Mouse (Mus musculus) MEL (cell line): ENCODE measurements around the gene Atp13a3. TPM values are rescaled to one million over a fixed set of nuclear protein-coding genes. Genes with fewer than 3 reads are reported as not detected.

Experiments used
- DNase-seq: peaks from one replicate; pipeline ENCODE4 v3.0.0; 2011; ENCODE audit warnings: low read depth, low spot score
- H3K27ac ChIP-seq: 2 replicates; pipeline ENCODE4 v1.5.1; 2012; ENCODE audit warnings: low read depth, mild to moderate bottlenecking, control low read depth, low read length, moderate library complexity; ENCODE audit not compliant: control insufficient read depth
- H3K27me3 ChIP-seq, 2 experiments: fragments of 150-350 bp in 1 of 2; sonication (generic) in 1 of 2; 2 replicates each; pipeline ENCODE4 v1.6.1; 2012; ENCODE audit warnings: low read length in 2 of 2, mild to moderate bottlenecking in 2 of 2, improper control_type of control experiment in 1 of 2, moderate library complexity in 1 of 2; ENCODE audit not compliant: insufficient read depth in 2 of 2, control insufficient read depth in 1 of 2
- H3K36me3 ChIP-seq, 2 experiments: 2 replicates each; pipeline ENCODE4 v1.6.1; 2012 to 2014; ENCODE audit warnings: low read length in 2 of 2, improper control_type of control experiment in 1 of 2, inconsistent platforms in 1 of 2, mild to moderate bottlenecking in 1 of 2; ENCODE audit not compliant: insufficient read depth in 2 of 2, control insufficient read depth in 1 of 2
- H3K4me1 ChIP-seq, 2 experiments: fragments of 150-350 bp in 1 of 2; sonication (generic) in 1 of 2; 2 replicates each; pipeline ENCODE4 v1.6.1; 2012; ENCODE audit warnings: low read length in 2 of 2, improper control_type of control experiment in 1 of 2, mild to moderate bottlenecking in 1 of 2; ENCODE audit not compliant: insufficient read depth in 2 of 2, control insufficient read depth in 1 of 2
- H3K4me3 ChIP-seq, 2 experiments: fragments of 150-350 bp in 1 of 2; sonication (generic) in 1 of 2; 2 replicates each; pipeline ENCODE4 v1.5.1; 2012; ENCODE audit warnings: low read depth in 2 of 2, low read length in 2 of 2, mild to moderate bottlenecking in 2 of 2, moderate library complexity in 2 of 2, control low read depth in 1 of 2, improper control_type of control experiment in 1 of 2; ENCODE audit not compliant: control insufficient read depth in 1 of 2, insufficient read depth in 1 of 2
- H3K79me2 ChIP-seq: 2 replicates; pipeline ENCODE4 v1.6.1; 2012; ENCODE audit warnings: mild to moderate bottlenecking, low read length, moderate library complexity; ENCODE audit not compliant: control insufficient read depth, poor library complexity, insufficient read depth
- H3K9ac ChIP-seq: 2 replicates; pipeline ENCODE4 v1.6.1; 2012; ENCODE audit warnings: low read depth, mild to moderate bottlenecking, control low read depth, low read length, moderate library complexity; ENCODE audit not compliant: control insufficient read depth, poor library complexity, severe bottlenecking
- H3K9me3 ChIP-seq: fragments of 150-350 bp; sonication (generic); replicated peaks from 2 replicates; pipeline ENCODE4 v1.6.1; 2012; ENCODE audit warnings: mild to moderate bottlenecking, low read length, improper control_type of control experiment, moderate library complexity; ENCODE audit not compliant: insufficient read depth
- BHLHE40 ChIP-seq: IDR thresholded peaks from 2 replicates; pipeline ENCODE4 v1.6.1; 2012; ENCODE audit warnings: low read depth, mild to moderate bottlenecking, inconsistent platforms, low read length, improper control_type of control experiment, borderline replicate concordance
- CTCF ChIP-seq, 3 experiments: IDR thresholded peaks in 2 of 3; conservative IDR thresholded peaks in 1 of 3; 2 replicates each; pipeline ENCODE4 v1.5.1; 2011 to 2012; ENCODE audit warnings: low read length in 3 of 3, low read depth in 2 of 3, mild to moderate bottlenecking in 2 of 3, improper control_type of control experiment in 1 of 3, inconsistent platforms in 1 of 3, mixed read lengths in 1 of 3, moderate library complexity in 1 of 3; ENCODE audit not compliant: control insufficient read depth in 1 of 3, insufficient read depth in 1 of 3, poor library complexity in 1 of 3, severe bottlenecking in 1 of 3
- E2F4 ChIP-seq: IDR thresholded peaks from 2 replicates; pipeline ENCODE4 v1.6.1; 2011; ENCODE audit warnings: low read depth, low read length, improper control_type of control experiment, borderline replicate concordance
- ELF1 ChIP-seq: IDR thresholded peaks from 2 replicates; pipeline ENCODE4 v1.6.1; 2014; ENCODE audit warnings: low read depth, mild to moderate bottlenecking, inconsistent platforms, low read length, improper control_type of control experiment, moderate library complexity
- EP300 ChIP-seq, 2 experiments: IDR thresholded peaks; 2 replicates each; pipeline ENCODE4 v1.6.1; 2011; ENCODE audit warnings: improper control_type of control experiment in 2 of 2, low read length in 2 of 2, low read depth in 1 of 2, mild to moderate bottlenecking in 1 of 2
- ETS1 ChIP-seq: IDR thresholded peaks from 2 replicates; pipeline ENCODE4 v1.6.1; 2012; ENCODE audit warnings: low read depth, mild to moderate bottlenecking, inconsistent platforms, low read length, improper control_type of control experiment, moderate library complexity
- GATA1 ChIP-seq: IDR thresholded peaks from 2 replicates; pipeline ENCODE4 v1.6.1; 2011; ENCODE audit warnings: low read depth, low read length, improper control_type of control experiment
- HCFC1 ChIP-seq: IDR thresholded peaks from 2 replicates; pipeline ENCODE4 v1.6.1; 2012; ENCODE audit warnings: low read depth, mild to moderate bottlenecking, inconsistent platforms, low read length, improper control_type of control experiment, moderate library complexity
- JUND ChIP-seq: IDR thresholded peaks from 2 replicates; pipeline ENCODE4 v1.6.1; 2011; ENCODE audit warnings: low read depth, mild to moderate bottlenecking, improper control_type of control experiment, low read length
- KAT2A ChIP-seq: conservative IDR thresholded peaks from 2 replicates; pipeline ENCODE4 v1.6.1; 2012; ENCODE audit warnings: low read depth, low read length, improper control_type of control experiment, inconsistent platforms
- MAFK ChIP-seq: IDR thresholded peaks from 2 replicates; pipeline ENCODE4 v1.6.1; 2011; ENCODE audit warnings: low read depth, mild to moderate bottlenecking, low read length, improper control_type of control experiment, borderline replicate concordance
- MAX ChIP-seq: IDR thresholded peaks from 2 replicates; pipeline ENCODE4 v1.6.1; 2011; ENCODE audit warnings: low read length, improper control_type of control experiment
- MAZ ChIP-seq: IDR thresholded peaks from 2 replicates; pipeline ENCODE4 v1.6.1; 2012; ENCODE audit warnings: low read depth, mild to moderate bottlenecking, inconsistent platforms, low read length, improper control_type of control experiment
- MEF2A ChIP-seq: IDR thresholded peaks from 2 replicates; pipeline ENCODE4 v1.6.1; 2014; ENCODE audit warnings: low read depth, mild to moderate bottlenecking, inconsistent platforms, low read length, improper control_type of control experiment; ENCODE audit not compliant: poor library complexity, insufficient replicate concordance, severe bottlenecking; ENCODE audit errors: extremely low read depth
- MXI1 ChIP-seq: IDR thresholded peaks from 2 replicates; pipeline ENCODE4 v1.6.1; 2011; ENCODE audit warnings: mild to moderate bottlenecking, low read depth, low read length, improper control_type of control experiment
- MYB ChIP-seq: IDR thresholded peaks from 2 replicates; pipeline ENCODE4 v1.6.1; 2011; ENCODE audit warnings: mild to moderate bottlenecking, low read depth, low read length, improper control_type of control experiment
- MYC ChIP-seq: IDR thresholded peaks from 2 replicates; pipeline ENCODE4 v1.6.1; 2011; ENCODE audit warnings: low read depth, mild to moderate bottlenecking, low read length, improper control_type of control experiment, moderate library complexity
- NELFE ChIP-seq: IDR thresholded peaks from 2 replicates; pipeline ENCODE4 v1.6.1; 2011; ENCODE audit warnings: low read depth, low read length, improper control_type of control experiment
- NRF1 ChIP-seq: IDR thresholded peaks from 2 replicates; pipeline ENCODE4 v1.6.1; 2014; ENCODE audit warnings: low read depth, mild to moderate bottlenecking, inconsistent platforms, low read length, improper control_type of control experiment, moderate library complexity; ENCODE audit not compliant: poor library complexity, insufficient read depth, severe bottlenecking
- POLR2A ChIP-seq, 2 experiments: IDR thresholded peaks; 2 replicates each; pipeline ENCODE4 v1.6.1; 2011 to 2012; ENCODE audit warnings: low read length in 2 of 2, mild to moderate bottlenecking in 2 of 2, control low read depth in 1 of 2, improper control_type of control experiment in 1 of 2, low read depth in 1 of 2, moderate library complexity in 1 of 2; ENCODE audit not compliant: control insufficient read depth in 1 of 2, insufficient read depth in 1 of 2, poor library complexity in 1 of 2
- POLR2AphosphoS2 ChIP-seq: IDR thresholded peaks from 2 replicates; pipeline ENCODE4 v1.6.1; 2011; ENCODE audit warnings: low read length, improper control_type of control experiment
- POLR2AphosphoS5 ChIP-seq: IDR thresholded peaks from 2 replicates; pipeline ENCODE4 v1.6.1; 2012; ENCODE audit warnings: low read depth, borderline replicate concordance, mild to moderate bottlenecking, inconsistent platforms, low read length, moderate library complexity, mixed read lengths
- RCOR1 ChIP-seq: IDR thresholded peaks from 2 replicates; pipeline ENCODE4 v1.6.1; 2012; ENCODE audit warnings: low read depth, mild to moderate bottlenecking, inconsistent platforms, low read length, improper control_type of control experiment
- SIN3A ChIP-seq: IDR thresholded peaks from 2 replicates; pipeline ENCODE4 v1.6.1; 2012; ENCODE audit warnings: low read length, improper control_type of control experiment, inconsistent platforms
- SMC3 ChIP-seq: IDR thresholded peaks from 2 replicates; pipeline ENCODE4 v1.6.1; 2011; ENCODE audit warnings: low read depth, low read length, improper control_type of control experiment
- TAL1 ChIP-seq: IDR thresholded peaks from 2 replicates; pipeline ENCODE4 v1.6.1; 2012; ENCODE audit warnings: mild to moderate bottlenecking, inconsistent platforms, low read length, moderate library complexity, mixed read lengths
- TBP ChIP-seq: IDR thresholded peaks from 2 replicates; pipeline ENCODE4 v1.8.0; 2011; ENCODE audit warnings: low read depth, low read length, improper control_type of control experiment
- TCF12 ChIP-seq: IDR thresholded peaks from 2 replicates; pipeline ENCODE4 v1.6.1; 2014; ENCODE audit warnings: low read depth, mild to moderate bottlenecking, inconsistent platforms, low read length, improper control_type of control experiment, moderate library complexity
- UBTF ChIP-seq: IDR thresholded peaks from 2 replicates; pipeline ENCODE4 v1.6.1; 2012; ENCODE audit warnings: low read depth, mild to moderate bottlenecking, inconsistent platforms, low read length, improper control_type of control experiment, moderate library complexity, borderline replicate concordance; ENCODE audit not compliant: insufficient read depth
- USF1 ChIP-seq: IDR thresholded peaks from 2 replicates; pipeline ENCODE4 v1.6.1; 2014; ENCODE audit warnings: low read depth, mild to moderate bottlenecking, inconsistent platforms, low read length, improper control_type of control experiment, moderate library complexity
- USF2 ChIP-seq, 2 experiments: IDR thresholded peaks; 2 replicates each; pipeline ENCODE4 v1.6.1; 2011 to 2012; ENCODE audit warnings: improper control_type of control experiment in 2 of 2, low read length in 2 of 2, borderline replicate concordance in 1 of 2, inconsistent platforms in 1 of 2, low read depth in 1 of 2, mild to moderate bottlenecking in 1 of 2; ENCODE audit not compliant: insufficient read depth in 1 of 2
- ZC3H11A ChIP-seq: IDR thresholded peaks from 2 replicates; pipeline ENCODE4 v1.6.1; 2012; ENCODE audit warnings: low read depth, mild to moderate bottlenecking, inconsistent platforms, low read length, improper control_type of control experiment
- ZKSCAN1 ChIP-seq: IDR thresholded peaks from 2 replicates; pipeline ENCODE4 v1.6.1; 2012; ENCODE audit warnings: low read depth, mild to moderate bottlenecking, inconsistent platforms, low read length, improper control_type of control experiment, moderate library complexity
- ZMIZ1 ChIP-seq: IDR thresholded peaks from 2 replicates; pipeline ENCODE4 v1.6.1; 2012; ENCODE audit warnings: low read depth, mild to moderate bottlenecking, inconsistent platforms, low read length, improper control_type of control experiment, moderate library complexity
- ZNF384 ChIP-seq: IDR thresholded peaks from 2 replicates; pipeline ENCODE4 v1.6.1; 2012; ENCODE audit warnings: low read depth, mild to moderate bottlenecking, inconsistent platforms, low read length, improper control_type of control experiment
- polyA plus RNA-seq, 2 experiments: library from polyadenylated mRNA; stranded (reverse) in 1 of 2; unstranded in 1 of 2; fragments of >175 nt in 1 of 2; fragments of >200 nt in 1 of 2; gene quantifications; 2 replicates each; pipeline versions ENCODE4 v1.2.1 to v1.2.4; 2012; ENCODE audit warnings: low replicate concordance in 2 of 2, low read depth in 1 of 2; ENCODE audit not compliant: insufficient read length in 2 of 2, insufficient read depth in 1 of 2, missing spikeins in 1 of 2
- total RNA-seq: library from RNA; depleted of rRNA; stranded (reverse); fragments of 300-350 nt; gene quantifications from 2 replicates; pipeline ENCODE4 v1.2.3, GENCODE M21; 2012

Atp13a3 gene
- total and polyA plus RNA-seq, 3 experiments, result 93.3 to 120 (median 117) TPM

DNA sequence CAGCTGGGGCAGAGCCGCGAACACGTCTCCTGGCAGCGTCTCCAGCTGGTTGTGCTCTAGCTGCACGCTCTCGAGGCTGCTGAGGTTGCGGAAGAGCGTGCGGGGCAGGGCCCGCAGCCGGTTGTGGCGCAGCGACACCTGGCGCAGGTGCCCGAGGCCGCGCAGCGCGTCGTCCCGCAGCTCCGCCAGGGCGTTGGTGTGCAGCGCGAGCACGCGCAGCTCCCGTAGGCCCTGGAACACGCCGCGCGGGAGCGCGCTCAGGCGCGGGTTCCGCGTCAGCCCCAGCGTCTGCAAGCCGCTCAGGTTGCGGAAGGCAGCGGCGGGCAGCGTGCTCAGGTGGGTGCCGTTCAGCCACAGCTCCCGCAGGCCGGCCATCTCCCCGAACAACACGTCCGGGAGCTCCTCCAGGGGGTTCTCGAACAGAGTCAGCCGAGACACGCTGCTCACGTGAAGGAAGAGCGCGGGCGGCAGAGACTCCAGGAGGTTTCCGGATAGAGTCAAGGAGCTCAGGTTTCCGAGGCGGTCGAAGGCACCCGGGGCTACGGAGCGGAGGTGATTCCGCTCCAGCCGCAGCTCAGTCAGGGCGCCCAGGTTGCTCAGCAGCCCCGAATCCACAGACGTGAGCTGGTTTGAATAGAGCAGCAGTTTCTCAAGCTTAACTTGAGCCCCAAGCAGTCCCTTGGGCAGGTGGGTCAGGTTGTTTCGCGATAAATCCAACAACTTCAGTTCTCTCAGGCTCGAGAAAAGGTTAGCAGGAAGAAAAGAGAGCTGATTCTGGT lies 97.0 kb downstream of the Atp13a3 start:
- peak overlapping the region; percentile 97 for H3K27ac ChIP-seq
- peak overlapping the region; percentile 84 for H3K9ac ChIP-seq
- H3K36me3 ChIP-seq, result peaks cover 9 to 27% of the 10 kb centered on the region in 2 experiments; a peak in 3 of 4 replicates
- H3K79me2 ChIP-seq, result peaks cover 31% of the 10 kb centered on the region
- peaks cover 23 to 29% of the 10 kb centered on the region in 2 experiments for H3K4me1 ChIP-seq
- no peaks in the 10 kb centered on the region for H3K27me3 ChIP-seq
- H3K4me3 ChIP-seq, result peak overlapping the region; percentile 75 to 79
- peak; percentile 72 for DNase-seq
- H3K9me3 ChIP-seq, result no peaks in the 10 kb centered on the region
- TF ChIP-seq E2F4 (no peak), MAX (no peak), USF2 (IDR thresholded peaks at IDR 0.05; ENCODE audit: borderline replicate concordance in 1 of 2, insufficient read depth in 1 of 2, low read depth in 1 of 2, low read length in 2 of 2) (no peak), ZNF384 (no peak), NELFE (peak; percentile 41), SMC3 (no peak), POLR2A (IDR thresholded peaks at IDR 0.05; ENCODE audit: control insufficient read depth in 1 of 2, insufficient read depth in 1 of 2, low read depth in 1 of 2, low read length in 2 of 2, poor library complexity in 1 of 2) (peak; percentile 30 to 49; a peak in 2 of 4 replicates), ZMIZ1 (0 out of 2 replicates have a peak, but pooled peaks have one; percentile 33), TBP (no peak), MYC (no peak), MAFK (no peak), MEF2A (no peak), TCF12 (no peak), ZC3H11A (no peak), CTCF (IDR thresholded peaks at IDR 0.05 in 2 of 3, conservative IDR thresholded peaks at IDR 0.05 in 1 of 3; ENCODE audit: control insufficient read depth in 1 of 3, insufficient read depth in 1 of 3, low read depth in 2 of 3, low read length in 3 of 3, poor library complexity in 1 of 3, severe bottlenecking in 1 of 3) (0 out of 6 replicates have a peak, but pooled peaks of 1 of the 3 experiments have one; percentile 12), USF1 (no peak), MAZ (no peak), NRF1 (peak; percentile 53), ELF1 (0 out of 2 replicates have a peak, but pooled peaks have one; percentile 24), EP300 (IDR thresholded peaks at IDR 0.05; ENCODE audit: low read depth in 1 of 2, low read length in 2 of 2) (no peak), RCOR1 (no peak), MYB (no peak), UBTF (no peak), BHLHE40 (peak; percentile 80; the same call in 1 of the 2 replicates), JUND (no peak), ETS1 (no peak), MXI1 (peak; percentile 27), SIN3A (no peak; the same call in 1 of the 2 replicates), POLR2AphosphoS5 (no peak), TAL1 (no peak), GATA1 (no peak), KAT2A (no peak), ZKSCAN1 (no peak), POLR2AphosphoS2 (no peak), HCFC1 (0 out of 2 replicates have a peak, but pooled peaks have one; percentile 18)
